Mouse (Mus musculus): Measurements from ENCODE around the gene Supt16. TPM values are rescaled to one million over a fixed set of nuclear protein-coding genes. Genes with fewer than 3 reads are reported as not detected.

Supt16 gene
- polyA plus RNA-seq, 1 experiment = 9.0 TPM

- Histone ChIP-seq H3K9me3 (no peaks in the 10 kb centered on the region), H3K36me3 (replicated peaks; ENCODE audit: low read length) (no peaks in the 10 kb centered on the region), H3K4me1 (peaks cover 8% of the 10 kb centered on the region), H3K27me3 (replicated peaks) (peaks cover 7% of the 10 kb centered on the region), H3K4me3 (replicated peaks) (no peak overlapping the region)
- no peak for TF ChIP-seq FLI1 (IDR thresholded peaks at IDR 0.05; ENCODE audit: low read length)
- TF ChIP-seq GATA1 (IDR thresholded peaks at IDR 0.05; ENCODE audit: borderline replicate concordance, low read length) = no peak
Measured at GRCm38 (mm10) chr14:52152179-52152578, 45.0 kb downstream of the Supt16 start.

GRCm38 (mm10) chr14:52149888-52150287 lies 47.3 kb downstream of the Supt16 start:
- Histone ChIP-seq H3K4me3 (replicated peaks) (no peak overlapping the region), H3K9me3 (no peaks in the 10 kb centered on the region), H3K27me3 (replicated peaks) (peaks cover 16% of the 10 kb centered on the region), H3K36me3 (replicated peaks; ENCODE audit: low read length) (no peaks in the 10 kb centered on the region), H3K4me1 (peaks cover 4% of the 10 kb centered on the region)
- TF ChIP-seq FLI1 (IDR thresholded peaks at IDR 0.05; ENCODE audit: low read length) (no peak), GATA1 (IDR thresholded peaks at IDR 0.05; ENCODE audit: borderline replicate concordance, low read length) (no peak)

DNA sequence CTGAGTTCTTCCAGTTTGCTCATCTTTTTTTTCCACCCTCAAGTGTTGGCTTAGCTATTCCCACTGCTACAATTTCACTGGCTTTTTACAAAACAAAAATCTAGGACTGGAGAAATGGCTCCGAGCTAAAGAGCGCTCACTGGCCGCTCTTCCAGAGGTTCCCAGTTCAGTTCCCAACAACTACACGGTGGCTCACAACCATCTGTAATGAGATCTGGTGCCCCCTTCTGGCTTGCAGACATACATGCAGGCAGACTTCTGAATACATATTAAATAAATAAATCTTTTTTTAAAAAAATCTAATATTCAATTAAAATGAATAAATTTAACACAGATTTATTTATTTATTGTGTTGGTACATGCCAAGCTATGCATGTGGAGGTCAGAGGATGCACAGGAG lies 50.7 kb downstream of the Supt16 start:
- H3K27me3 ChIP-seq (replicated peaks) = peaks cover 31% of the 10 kb centered on the region
- H3K4me3 ChIP-seq (replicated peaks) = no peak overlapping the region
- no peaks in the 10 kb centered on the region for H3K9me3 ChIP-seq
- no peak for TF ChIP-seq FLI1 (IDR thresholded peaks at IDR 0.05; ENCODE audit: low read length)
- no peak for TF ChIP-seq GATA1 (IDR thresholded peaks at IDR 0.05; ENCODE audit: borderline replicate concordance, low read length)
- peaks cover 12% of the 10 kb centered on the region for H3K4me1 ChIP-seq
- no peaks in the 10 kb centered on the region for H3K36me3 ChIP-seq (replicated peaks; ENCODE audit: low read length)

- Histone ChIP-seq H3K9me3 (no peaks in the 10 kb centered on the region), H3K36me3 (replicated peaks; ENCODE audit: low read length) (no peaks in the 10 kb centered on the region), H3K4me1 (peaks cover 24% of the 10 kb centered on the region), H3K4me3 (replicated peaks) (no peak overlapping the region), H3K27me3 (replicated peaks) (peaks cover 35% of the 10 kb centered on the region)
- TF ChIP-seq FLI1 (IDR thresholded peaks at IDR 0.05; ENCODE audit: low read length) = no peak
- TF ChIP-seq GATA1 (IDR thresholded peaks at IDR 0.05; ENCODE audit: borderline replicate concordance, low read length) = no peak
Measured at GRCm38 (mm10) chr14:52144165-52144564, 53.1 kb downstream of the Supt16 start.

DNA sequence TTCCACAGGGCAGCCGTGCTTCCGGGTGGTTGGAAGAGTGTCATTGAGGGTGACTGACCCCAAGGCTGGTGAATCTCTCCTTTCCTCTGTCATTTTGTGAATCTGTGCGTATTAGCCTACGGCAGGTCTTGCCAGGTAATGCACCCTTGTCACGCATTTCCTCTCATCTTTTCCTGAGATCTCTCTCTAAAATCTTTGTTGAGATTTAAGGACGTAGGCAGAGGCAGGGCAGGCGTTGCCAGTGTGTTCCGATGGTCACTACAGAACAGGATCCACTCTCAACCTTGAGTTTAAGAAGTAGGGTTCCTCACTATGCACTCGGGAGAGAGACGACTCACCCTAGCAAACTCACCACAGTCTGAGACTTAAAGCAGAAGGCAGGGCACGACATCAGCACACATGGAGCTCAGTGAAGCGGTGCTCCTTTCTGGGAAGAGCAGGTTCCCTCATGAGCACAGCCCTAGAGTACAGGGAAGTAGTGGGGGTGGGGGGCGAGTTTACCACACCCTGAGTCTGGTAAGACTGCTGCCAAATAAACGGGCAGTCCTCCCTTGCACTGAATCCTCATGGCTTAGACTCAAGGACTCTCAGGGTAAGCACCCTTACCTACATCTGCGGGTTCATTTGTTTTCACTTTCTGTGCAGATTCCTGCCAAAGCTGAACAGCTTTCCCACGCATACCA lies 55.6 kb downstream of the Supt16 start:
- H3K9me3 ChIP-seq = no peaks in the 10 kb centered on the region
- no peaks in the 10 kb centered on the region for H3K36me3 ChIP-seq (replicated peaks; ENCODE audit: low read length)
- TF ChIP-seq GATA1 (IDR thresholded peaks at IDR 0.05; ENCODE audit: borderline replicate concordance, low read length) (no peak), FLI1 (IDR thresholded peaks at IDR 0.05; ENCODE audit: low read length) (no peak)
- peaks cover 30% of the 10 kb centered on the region for H3K27me3 ChIP-seq (replicated peaks)
- peaks cover 24% of the 10 kb centered on the region for H3K4me1 ChIP-seq
- H3K4me3 ChIP-seq (replicated peaks) = no peak overlapping the region

- Histone ChIP-seq H3K27me3 (replicated peaks) (peaks cover 31% of the 10 kb centered on the region), H3K4me3 (replicated peaks) (peak overlapping the region; percentile 85), H3K36me3 (replicated peaks; ENCODE audit: low read length) (no peaks in the 10 kb centered on the region), H3K4me1 (peaks cover 24% of the 10 kb centered on the region), H3K9me3 (no peaks in the 10 kb centered on the region)
- no peak for TF ChIP-seq FLI1 (IDR thresholded peaks at IDR 0.05; ENCODE audit: low read length)
- TF ChIP-seq GATA1 (IDR thresholded peaks at IDR 0.05; ENCODE audit: borderline replicate concordance, low read length) = no peak
Measured at GRCm38 (mm10) chr14:52140577-52141444, 56.4 kb downstream of the Supt16 start.

DNA sequence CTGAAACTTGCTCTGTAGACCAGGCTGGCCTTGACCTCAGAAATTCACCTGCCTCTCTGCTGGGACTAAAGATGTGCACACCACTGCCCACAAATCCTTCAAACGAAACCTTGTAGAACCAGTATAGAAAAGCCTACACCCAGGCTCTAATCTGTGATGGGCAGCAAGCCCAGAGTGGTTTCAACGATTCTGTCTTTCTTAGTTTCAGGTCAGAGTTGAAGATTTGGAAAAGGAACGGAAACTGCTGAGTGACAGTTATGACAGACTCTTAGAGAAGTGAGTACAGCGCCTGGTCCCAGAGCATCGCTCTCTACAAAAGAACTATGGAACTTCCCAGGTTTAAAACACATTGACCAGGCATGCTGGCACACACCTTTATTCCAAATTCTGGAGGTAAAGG lies 63.6 kb downstream of the Supt16 start:
- Histone ChIP-seq H3K27me3 (replicated peaks) (peaks cover 2% of the 10 kb centered on the region), H3K9me3 (peaks cover 9% of the 10 kb centered on the region), H3K36me3 (replicated peaks; ENCODE audit: low read length) (no peaks in the 10 kb centered on the region), H3K4me3 (replicated peaks) (no peak overlapping the region), H3K4me1 (no peaks in the 10 kb centered on the region)
- TF ChIP-seq GATA1 (IDR thresholded peaks at IDR 0.05; ENCODE audit: borderline replicate concordance, low read length) (no peak), FLI1 (IDR thresholded peaks at IDR 0.05; ENCODE audit: low read length) (no peak)

GRCm38 (mm10) chr14:52124636-52125035 lies 72.6 kb downstream of the Supt16 start:
- Histone ChIP-seq H3K27me3 (replicated peaks) (peaks cover 1% of the 10 kb centered on the region), H3K4me1 (peaks cover 4% of the 10 kb centered on the region), H3K36me3 (replicated peaks; ENCODE audit: low read length) (no peaks in the 10 kb centered on the region), H3K9me3 (peaks cover 8% of the 10 kb centered on the region), H3K4me3 (replicated peaks) (no peak overlapping the region)
- TF ChIP-seq FLI1 (IDR thresholded peaks at IDR 0.05; ENCODE audit: low read length) = no peak
- TF ChIP-seq GATA1 (IDR thresholded peaks at IDR 0.05; ENCODE audit: borderline replicate concordance, low read length) = no peak

DNA sequence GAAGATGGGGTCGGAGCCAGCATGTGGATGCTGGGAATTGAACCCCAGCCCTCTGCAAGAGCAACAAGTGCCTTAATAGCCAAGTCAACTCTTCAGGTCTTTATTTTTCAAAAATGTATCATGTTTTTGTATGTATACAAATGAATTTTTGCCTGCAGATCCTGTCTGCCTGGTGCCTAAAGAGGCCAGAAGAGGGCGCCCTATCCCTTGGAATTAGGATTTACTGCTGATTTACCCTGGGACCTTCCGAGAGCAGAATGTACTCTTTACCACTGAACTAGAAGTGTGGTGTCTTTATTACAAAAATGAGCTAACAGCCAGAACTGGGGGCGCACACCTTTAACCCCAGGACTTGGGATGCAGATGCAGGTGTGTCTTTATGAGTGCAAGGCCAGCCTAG lies 73.3 kb downstream of the Supt16 start:
- Histone ChIP-seq H3K9me3 (peaks cover 8% of the 10 kb centered on the region), H3K27me3 (replicated peaks) (peaks cover 7% of the 10 kb centered on the region), H3K4me1 (peaks cover 12% of the 10 kb centered on the region), H3K36me3 (replicated peaks; ENCODE audit: low read length) (no peaks in the 10 kb centered on the region), H3K4me3 (replicated peaks) (no peak overlapping the region)
- no peak for TF ChIP-seq FLI1 (IDR thresholded peaks at IDR 0.05; ENCODE audit: low read length)
- TF ChIP-seq GATA1 (IDR thresholded peaks at IDR 0.05; ENCODE audit: borderline replicate concordance, low read length) = no peak

GRCm38 (mm10) chr14:52120169-52120568 lies 77.0 kb downstream of the Supt16 start:
- no peak for TF ChIP-seq FLI1 (IDR thresholded peaks at IDR 0.05; ENCODE audit: low read length)
- no peak for TF ChIP-seq GATA1 (IDR thresholded peaks at IDR 0.05; ENCODE audit: borderline replicate concordance, low read length)
- Histone ChIP-seq H3K27me3 (replicated peaks) (peaks cover 7% of the 10 kb centered on the region), H3K9me3 (no peaks in the 10 kb centered on the region), H3K4me1 (peaks cover 15% of the 10 kb centered on the region), H3K36me3 (replicated peaks; ENCODE audit: low read length) (no peaks in the 10 kb centered on the region), H3K4me3 (replicated peaks) (no peak overlapping the region)
